ENCODE assay signal across 8 mouse cellular contexts in genomic region chr19:45737208-45737845, GRCm38 (mm10). TPM values are rescaled to one million over a fixed set of nuclear protein-coding genes. Genes with fewer than 3 reads are reported as not detected.
DNase-seq lines count a peak whose midpoint lies in the region; ATAC-seq lines count a peak whose summit lies in the region.

No protein-coding gene starts in this region.

- H3K27ac ChIP-seq in kidney, embryonic 14.5 days (ENCODE audit: low read depth, low read length): no peak overlapping the region
- H3K27ac ChIP-seq in hindbrain, embryonic 15.5 days (replicated peaks): no peak overlapping the region
- no peak overlapping the region for H3K27ac ChIP-seq in midbrain, embryonic 16.5 days (ENCODE audit: low read length)

- WGBS in kidney, embryonic 14.5 days: 11% methylated on average over 23 of the region's 23 CpGs
- WGBS in hindbrain, embryonic 15.5 days: 6% methylated on average over 23 of the region's 23 CpGs
- 13% methylated on average over 23 of the region's 23 CpGs for WGBS in midbrain, embryonic 16.5 days

- peaks cover 85% of the 10 kb centered on the region for H3K27me3 ChIP-seq in kidney, embryonic 14.5 days (ENCODE audit: control insufficient read depth, insufficient read depth, low read length)
- H3K27me3 ChIP-seq in hindbrain, embryonic 15.5 days: peaks cover 98% of the 10 kb centered on the region
- H3K27me3 ChIP-seq in midbrain, embryonic 16.5 days (ENCODE audit: control insufficient read depth, insufficient read depth, low read depth, low read length): peaks cover 71% of the 10 kb centered on the region

- peak overlapping the region; percentile 22 for H3K4me3 ChIP-seq in kidney, embryonic 14.5 days (ENCODE audit: low read length)
- peak overlapping the region; percentile 26 for H3K4me3 ChIP-seq in hindbrain, embryonic 15.5 days
- peak overlapping the region; percentile 24 for H3K4me3 ChIP-seq in midbrain, embryonic 16.5 days (ENCODE audit: low read depth, low read length)

- H3K9ac ChIP-seq in kidney, embryonic 14.5 days (ENCODE audit: low read depth, low read length): peak overlapping the region; percentile 28; the same call in 1 of the 2 replicates
- no peak overlapping the region for H3K9ac ChIP-seq in hindbrain, embryonic 15.5 days
- 0 out of 2 replicates have a peak overlapping the region, but pooled peaks have one; percentile 50 for H3K9ac ChIP-seq in midbrain, embryonic 16.5 days (ENCODE audit: low read depth, low read length)

- H3K4me1 ChIP-seq in kidney, embryonic 14.5 days (ENCODE audit: control insufficient read depth, insufficient read depth, low read length): peaks cover 26% of the 10 kb centered on the region
- H3K4me1 ChIP-seq in hindbrain, embryonic 15.5 days (replicated peaks): peaks cover 22% of the 10 kb centered on the region
- H3K4me1 ChIP-seq in midbrain, embryonic 16.5 days (ENCODE audit: control insufficient read depth, insufficient read depth, low read length): peaks cover 7% of the 10 kb centered on the region

- H3K9me3 ChIP-seq in kidney, embryonic 14.5 days (ENCODE audit: control insufficient read depth, low read length): no peaks in the 10 kb centered on the region
- no peaks in the 10 kb centered on the region for H3K9me3 ChIP-seq in hindbrain, embryonic 15.5 days
- no peaks in the 10 kb centered on the region for H3K9me3 ChIP-seq in midbrain, embryonic 16.5 days (replicated peaks; ENCODE audit: control insufficient read depth, low read length, poor library complexity, severe bottlenecking)

- H3K4me2 ChIP-seq in kidney, embryonic 14.5 days (replicated peaks; ENCODE audit: low read depth, low read length): peak overlapping the region; percentile 44
- peak overlapping the region; percentile 52 for H3K4me2 ChIP-seq in hindbrain, embryonic 15.5 days
- H3K4me2 ChIP-seq in midbrain, embryonic 16.5 days (ENCODE audit: low read length): peak overlapping the region; percentile 58

- ATAC-seq in kidney, embryonic 14.5 days (ENCODE audit: low FRiP score, low TSS enrichment): peak; percentile 18
- ATAC-seq in hindbrain, embryonic 15.5 days (ENCODE audit: low FRiP score, low read depth): 0 out of 2 replicates have a peak, but pooled peaks have one; percentile 16
- 0 out of 2 replicates have a peak, but pooled peaks have one; percentile 19 for ATAC-seq in midbrain, embryonic 16.5 days

- no peak for DNase-seq in kidney, postnatal 36 days
- peak; percentile 67 for DNase-seq in embryo, embryonic 11 days
- no peak for DNase-seq in spleen, postnatal 10 days (ENCODE audit: low spot score in 2 of 2)
- no peak for DNase-seq in cerebellum, adult 18-20 months
- no peak for DNase-seq in cerebellum, adult 9-11 months

- H3K36me3 ChIP-seq in kidney, embryonic 14.5 days (ENCODE audit: control insufficient read depth, insufficient read depth, low read length): no peaks in the 10 kb centered on the region
- H3K36me3 ChIP-seq in hindbrain, embryonic 15.5 days: no peaks in the 10 kb centered on the region
- H3K36me3 ChIP-seq in midbrain, embryonic 16.5 days (ENCODE audit: control insufficient read depth, insufficient read depth, low read length): no peaks in the 10 kb centered on the region

RNA-seq across cellular contexts. Expression of gene Fgf8, which starts 5.4 kb away (rescaled TPM):
- 25.1 and 29.3 TPM in 2 replicates for polyA plus RNA-seq in kidney, embryonic 14.5 days (2014; fragmentation: Nextera tagmentation; extraction: Ambion mirVana)
- 0.45 and 0.47 TPM in 2 replicates for polyA plus RNA-seq in hindbrain, embryonic 15.5 days (2015; fragmentation: Nextera tagmentation; extraction: Ambion mirVana)
- 0.23 and 1.2 TPM in 2 replicates for polyA plus RNA-seq in midbrain, embryonic 16.5 days (2015; fragmentation: Nextera tagmentation; extraction: Ambion mirVana)

RNA-seq across cellular contexts. Expression of gene Npm3, which starts 12.1 kb away (rescaled TPM):
- 21.4 and 111 TPM in 2 replicates for polyA plus RNA-seq in kidney, embryonic 14.5 days (2014; fragmentation: Nextera tagmentation; extraction: Ambion mirVana)
- 6.9 and 7.3 TPM in 2 replicates for polyA plus RNA-seq in hindbrain, embryonic 15.5 days (2015; fragmentation: Nextera tagmentation; extraction: Ambion mirVana)
- polyA plus RNA-seq in midbrain, embryonic 16.5 days (2015; fragmentation: Nextera tagmentation; extraction: Ambion mirVana): 7.9 TPM in 2 replicates

RNA-seq across cellular contexts. Expression of gene Mgea5, which starts 46.3 kb away (rescaled TPM):
- polyA plus RNA-seq in kidney, embryonic 14.5 days (2014; fragmentation: Nextera tagmentation; extraction: Ambion mirVana): 46.3 and 67.8 TPM in 2 replicates
- polyA plus RNA-seq in hindbrain, embryonic 15.5 days (2015; fragmentation: Nextera tagmentation; extraction: Ambion mirVana): 79.4 and 85.4 TPM in 2 replicates
- polyA plus RNA-seq in midbrain, embryonic 16.5 days (2015; fragmentation: Nextera tagmentation; extraction: Ambion mirVana): 76.5 and 84.0 TPM in 2 replicates

Comparison
In these comparisons a context has a peak if more than half of its experiments do, and no peak if none do; other contexts are left out.
1. RNA of gene Fgf8, which starts 5.4 kb away (polyA plus RNA-seq): 25.1 to 29.3 TPM in kidney, embryonic 14.5 days; 0.45 to 0.47 TPM in hindbrain, embryonic 15.5 days and 0.23 to 1.2 TPM in midbrain, embryonic 16.5 days; every median in the first group is over 10 times any median in the second.
2. Peak in every context shown above with its lines, with median percentiles within 50 percentile points of each other: ATAC-seq, H3K4me2 ChIP-seq and H3K4me3 ChIP-seq.